Mouse (Mus musculus) urinary bladder, adult 2 months (tissue): ENCODE measurements at regions not wholly inside any gene's neighbourhood (a gene's known extent, or its start where the extent isn't known, plus 50 kb on each side); places are given as distances from the start of the nearest gene placed in this dataset.

Experiments
- DNase-seq: peaks from one replicate; pipeline ENCODE4 v3.0.0; 2022; ENCODE audit warnings: low spot score

GRCm38 (mm10) chr14:105417458-105417960 is 159.1 kb downstream of the Ndfip2 start:
- no peak for DNase-seq

- no peak for DNase-seq
These were observed 158.6 kb downstream of the Ndfip2 start for GRCm38 (mm10) chr14:105416964-105417363.

DNA sequence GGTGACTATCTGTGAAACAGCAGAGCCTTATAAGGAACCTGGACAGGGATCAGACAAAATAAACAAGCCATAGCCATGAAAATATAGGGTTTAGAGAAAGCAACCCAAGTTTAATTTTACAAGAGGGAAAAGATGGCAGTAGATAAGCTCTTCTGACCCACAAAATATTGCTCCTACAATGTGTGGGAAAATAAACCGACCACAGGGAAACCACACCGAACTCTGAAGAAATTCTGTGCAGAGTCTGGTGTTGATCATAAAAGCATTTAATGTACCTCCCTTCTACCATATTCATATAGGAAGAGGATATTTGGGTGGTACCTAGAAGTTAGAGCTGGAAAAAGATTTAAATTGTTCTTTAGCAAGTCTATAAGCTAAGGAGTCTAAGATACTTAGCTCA is 146.3 kb downstream of the Ndfip2 start:
- DNase-seq = no peak

DNA sequence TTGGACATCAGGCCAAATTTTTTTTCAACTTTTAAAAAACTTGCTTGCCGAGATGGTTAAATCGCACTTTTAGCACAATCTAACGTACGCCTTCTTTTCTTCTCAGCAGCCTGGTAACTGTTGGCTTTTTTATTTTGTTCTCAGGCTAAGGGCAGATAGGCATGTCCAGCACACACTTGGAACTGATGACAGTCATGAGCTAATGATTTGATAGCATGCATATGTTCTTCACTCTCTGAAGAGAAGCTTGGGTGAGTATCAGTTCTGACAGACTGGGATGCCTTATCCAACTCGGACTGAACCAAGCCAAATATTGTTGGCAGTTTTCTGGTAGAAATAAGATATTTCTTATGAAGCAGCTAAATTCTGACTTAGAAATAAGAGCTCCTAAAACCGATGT is 145.9 kb downstream of the Ndfip2 start:
- DNase-seq = no peak

- DNase-seq = no peak
These were observed 144.9 kb downstream of the Ndfip2 start for GRCm38 (mm10) chr14:105403256-105403655.

- no peak for DNase-seq
These were observed 144.2 kb downstream of the Ndfip2 start for GRCm38 (mm10) chr14:105402556-105402955.

GRCm38 (mm10) chr14:105397467-105397866 is 139.1 kb downstream of the Ndfip2 start:
- DNase-seq = no peak

DNA sequence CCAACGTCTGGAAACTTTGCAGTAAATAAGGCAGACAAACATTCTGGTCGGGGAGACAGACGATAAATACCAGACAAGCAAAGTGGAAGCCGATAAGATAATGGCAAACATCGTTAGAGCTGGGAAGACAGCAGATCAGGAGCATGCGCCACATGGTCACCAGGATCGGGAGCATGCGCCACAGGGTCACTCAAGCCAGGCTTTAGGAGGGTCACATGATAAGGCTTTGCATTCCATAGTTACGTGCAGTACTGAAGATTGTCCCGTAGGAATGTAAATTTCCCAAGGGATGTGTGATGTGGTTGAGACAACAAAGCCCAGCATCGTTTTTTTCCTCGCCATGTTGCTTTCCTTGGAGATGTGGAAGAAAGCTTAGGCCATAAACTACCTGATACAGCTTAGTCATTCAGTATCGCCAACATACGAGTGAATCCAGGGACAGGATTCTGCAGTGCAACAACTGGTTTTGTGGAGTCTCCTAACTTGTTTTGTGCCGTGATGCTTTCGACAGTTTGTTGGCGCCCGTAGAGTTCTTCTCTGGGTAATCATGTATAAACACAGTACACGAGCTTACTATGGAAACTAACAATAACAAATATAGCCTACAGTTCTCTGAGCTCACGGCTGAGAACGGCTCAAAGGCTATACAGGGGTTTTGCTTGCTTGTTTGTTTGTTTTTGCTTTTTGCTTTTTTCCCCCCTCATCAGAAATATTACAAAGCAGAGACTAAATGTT is 133.9 kb downstream of the Ndfip2 start:
- DNase-seq = no peak

DNA sequence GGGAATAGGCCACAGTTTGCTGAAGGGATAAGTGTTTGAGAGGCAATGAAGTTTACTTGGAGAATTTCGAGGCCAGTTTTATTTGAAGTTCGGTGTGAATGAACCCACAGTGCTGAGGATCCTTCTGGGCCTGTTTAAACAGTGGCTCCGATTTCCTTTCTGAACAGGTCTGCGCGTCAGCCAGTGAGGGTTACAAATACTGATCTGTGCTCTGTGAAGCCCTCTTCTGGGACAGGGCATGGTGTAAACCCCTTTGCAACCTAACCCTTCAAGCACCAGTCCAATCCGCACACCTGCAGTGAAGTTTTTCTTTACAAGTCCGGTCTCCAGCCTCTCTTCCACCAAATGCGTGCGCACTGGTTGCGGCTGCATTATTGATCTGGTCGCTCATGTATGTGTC is 133.1 kb downstream of the Ndfip2 start:
- no peak for DNase-seq

DNA sequence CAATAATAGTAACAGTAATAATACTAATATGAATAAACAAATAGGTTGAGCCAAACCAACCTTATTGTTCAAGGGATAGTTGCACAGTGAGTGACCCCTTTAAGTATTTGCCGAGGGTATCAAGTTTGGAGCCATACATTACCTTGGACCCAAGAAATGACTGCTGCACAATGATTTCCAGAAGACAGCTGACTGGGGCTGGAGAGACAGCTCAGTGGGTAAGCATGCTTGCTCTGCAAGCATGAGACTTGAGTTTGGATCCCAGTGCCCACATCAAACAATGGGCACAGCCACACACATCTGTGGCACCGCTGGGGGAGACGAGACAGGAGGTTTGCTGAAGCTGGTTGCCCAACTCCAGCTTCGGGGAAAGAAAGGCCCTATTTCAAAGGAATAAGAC is 126.7 kb downstream of the Ndfip2 start:
- no peak for DNase-seq

DNA sequence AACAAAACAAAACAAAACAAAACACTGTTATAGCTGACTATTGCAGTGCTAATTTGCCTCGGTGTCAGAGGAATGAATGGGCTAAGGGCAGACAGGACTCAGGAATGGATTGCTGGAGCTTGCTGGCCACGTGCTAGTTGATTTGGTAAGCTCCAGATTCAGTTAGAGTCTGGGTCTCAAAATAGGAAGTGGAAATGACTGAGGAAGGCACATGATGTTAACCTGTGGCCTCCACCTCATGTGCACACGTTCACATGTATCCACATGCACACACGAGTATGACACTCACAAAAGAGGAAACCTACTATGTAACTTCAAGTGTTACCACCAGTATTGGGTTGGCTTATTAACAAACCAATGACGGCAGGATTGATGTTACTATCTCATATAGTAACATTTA is 125.0 kb downstream of the Ndfip2 start:
- no peak for DNase-seq

DNA sequence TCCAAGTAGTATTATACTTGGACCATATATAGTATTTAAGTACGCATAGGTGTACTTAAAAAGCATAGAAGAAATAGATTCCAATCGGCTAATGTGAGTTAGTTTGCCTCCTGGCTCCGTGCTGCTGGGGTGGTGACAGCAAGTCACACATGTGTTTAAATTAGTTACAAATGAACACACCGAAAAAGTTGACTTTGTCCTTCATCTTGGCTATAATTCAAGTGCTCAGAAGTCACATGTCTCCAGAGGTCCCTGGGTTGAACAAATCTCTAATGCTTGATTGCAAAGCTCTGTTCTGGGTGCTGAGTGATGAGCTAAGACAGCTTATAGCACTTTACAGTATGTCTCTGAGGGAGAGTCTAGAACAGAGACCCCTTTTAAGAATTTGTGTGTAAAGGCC is 121.7 kb downstream of the Ndfip2 start:
- no peak for DNase-seq

GRCm38 (mm10) chr14:105377770-105378169 is 119.4 kb downstream of the Ndfip2 start:
- no peak for DNase-seq

DNA sequence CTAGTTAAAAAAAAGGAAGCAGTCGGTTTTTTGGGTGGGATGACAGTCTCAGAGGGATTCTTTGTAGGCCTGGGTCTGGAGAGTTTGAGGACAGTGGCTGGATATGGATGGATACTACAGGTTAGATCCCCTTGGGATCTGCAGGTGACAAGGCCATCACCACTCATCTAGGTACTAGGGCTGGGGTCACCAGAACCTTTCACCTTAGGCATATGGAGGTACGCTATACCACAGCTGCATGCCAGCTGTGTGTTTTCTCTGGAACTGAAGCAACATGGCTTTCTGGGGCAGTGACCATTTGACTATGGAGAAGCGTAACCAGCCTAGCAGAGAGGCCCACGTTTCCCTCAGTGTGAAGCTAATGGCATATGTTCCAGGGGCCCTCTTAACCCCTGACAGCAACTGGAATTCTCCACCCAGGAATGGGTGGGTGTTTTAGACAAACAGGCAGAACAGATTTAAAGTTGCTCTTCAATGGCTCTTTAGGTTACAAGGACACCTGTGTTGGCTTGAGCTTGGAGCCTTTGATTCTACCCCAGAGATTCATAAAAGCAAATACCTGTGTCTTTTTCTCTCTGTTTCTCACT is 118.8 kb downstream of the Ndfip2 start:
- no peak for DNase-seq

GRCm38 (mm10) chr14:105369637-105370435 is 111.5 kb downstream of the Ndfip2 start:
- no peak for DNase-seq

DNA sequence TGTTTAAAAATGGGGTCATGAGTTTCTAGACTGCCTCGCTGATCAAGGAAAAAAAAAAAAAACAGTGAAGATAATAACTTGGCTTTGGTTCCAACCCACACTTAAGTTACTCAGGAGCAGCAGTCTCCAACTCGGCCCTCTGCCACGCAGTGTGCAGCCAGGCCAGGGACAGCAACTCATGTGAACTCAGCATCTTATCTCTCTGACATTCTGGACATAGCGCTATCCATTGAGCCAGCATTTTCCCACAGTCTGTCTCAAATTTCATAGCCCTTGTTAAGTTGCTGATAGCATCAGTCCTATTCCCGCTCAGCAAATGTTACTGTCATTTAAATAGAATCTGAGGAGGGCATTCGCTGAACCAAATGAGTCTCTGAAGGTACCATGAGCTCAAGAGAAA is 102.2 kb downstream of the Ndfip2 start:
- no peak for DNase-seq

- DNase-seq = no peak
These were observed 101.5 kb downstream of the Ndfip2 start for GRCm38 (mm10) chr14:105359829-105360228.
